In genomic region chr9:108654566-108655464, GRCm38 (mm10) we compare ENCODE assay signal across 19 mouse cellular contexts. TPM values are rescaled to one million over a fixed set of nuclear protein-coding genes. Genes with fewer than 3 reads are reported as not detected.
DNase-seq lines count a peak whose midpoint lies in the region; ATAC-seq and TF ChIP-seq lines count a peak whose summit lies in the region.
"Had no signal": no experiment of that assay in that cellular context is flagged by ENCODE, and none has a peak within 500 bp of the region (broad histone marks: within the 10 kb centered on the region; RNA-seq: fewer than 3 reads in every experiment).

No protein-coding gene starts in this region.

- peaks cover 6% of the 10 kb centered on the region for H3K4me1 ChIP-seq in liver, postnatal 0 days (ENCODE audit: insufficient read depth)
- peaks cover 23% of the 10 kb centered on the region for H3K4me1 ChIP-seq in G1E (ENCODE audit: insufficient read depth, low read depth, low read length)
- H3K4me1 ChIP-seq in liver, embryonic 14.5 days (replicated peaks; ENCODE audit: control insufficient read depth in 2 of 2, insufficient read depth in 2 of 2, low read length in 1 of 2) = peaks cover 11 to 12% of the 10 kb centered on the region in 2 experiments; a peak in 3 of 4 replicates
- peaks cover 4% of the 10 kb centered on the region; the same call in 1 of the 2 replicates for H3K4me1 ChIP-seq in kidney, adult 2 months (ENCODE audit: control insufficient read depth, insufficient read depth, low read length)

- no peak overlapping the region for H3K27ac ChIP-seq in liver, postnatal 0 days (ENCODE audit: low read depth)
- H3K27ac ChIP-seq in liver, embryonic 14.5 days = no peak overlapping the region
- no peak overlapping the region for H3K27ac ChIP-seq in kidney, adult 2 months (ENCODE audit: insufficient read depth, low read depth, low read length)
- H3K27ac ChIP-seq: hindbrain, postnatal 0 days; midbrain, embryonic 13.5 days; stomach, postnatal 0 days had no signal

- no peak for TF ChIP-seq POLR2A in kidney, adult 2 months (IDR thresholded peaks at IDR 0.05; ENCODE audit: low read depth, low read length)

- H3K9ac ChIP-seq in liver, postnatal 0 days (replicated peaks) = no peak overlapping the region
- no peak overlapping the region for H3K9ac ChIP-seq in liver, embryonic 14.5 days (replicated peaks)
- H3K9ac ChIP-seq: midbrain, embryonic 13.5 days had no signal

- TF ChIP-seq CTCF in liver, postnatal 0 days (IDR thresholded peaks at IDR 0.05; ENCODE audit: low read depth) = no peak
- TF ChIP-seq CTCF in G1E (IDR thresholded peaks at IDR 0.05; ENCODE audit: low read depth, low read length) = no peak
- TF ChIP-seq CTCF in liver, embryonic 14.5 days (IDR thresholded peaks at IDR 0.05; ENCODE audit: low read depth) = no peak
- TF ChIP-seq CTCF in kidney, adult 2 months (conservative IDR thresholded peaks at IDR 0.05; ENCODE audit: insufficient read depth, insufficient read length, low read depth, low read length) = no peak

- H3K4me3 ChIP-seq in liver, postnatal 0 days (ENCODE audit: low read depth, low read length) = no peak overlapping the region
- peak overlapping the region; percentile 33; the same call in 1 of the 2 replicates for H3K4me3 ChIP-seq in G1E (ENCODE audit: low read depth, low read length)
- no peak overlapping the region for H3K4me3 ChIP-seq in liver, embryonic 14.5 days (ENCODE audit: insufficient read depth in 1 of 2, low read depth in 2 of 2, low read length in 2 of 2)
- H3K4me3 ChIP-seq in kidney, adult 2 months (ENCODE audit: insufficient read depth, low read depth, low read length) = no peak overlapping the region
- H3K4me3 ChIP-seq: midbrain, embryonic 13.5 days had no signal

- H3K9me3 ChIP-seq in liver, postnatal 0 days (ENCODE audit: low read length) = no peaks in the 10 kb centered on the region
- no peaks in the 10 kb centered on the region for H3K9me3 ChIP-seq in G1E (replicated peaks)
- H3K9me3 ChIP-seq in liver, embryonic 14.5 days (ENCODE audit: control insufficient read depth, low read length) = no peaks in the 10 kb centered on the region
- H3K9me3 ChIP-seq: midbrain, embryonic 13.5 days had no signal

- H3K4me2 ChIP-seq in liver, postnatal 0 days (ENCODE audit: low read depth, low read length) = no peak overlapping the region
- H3K4me2 ChIP-seq in liver, embryonic 14.5 days (ENCODE audit: low read depth) = peak overlapping the region; percentile 2; the same call in 1 of the 2 replicates
- H3K4me2 ChIP-seq: midbrain, embryonic 13.5 days had no signal

- no peaks in the 10 kb centered on the region for H3K36me3 ChIP-seq in liver, postnatal 0 days (replicated peaks; ENCODE audit: insufficient read depth, low read length)
- H3K36me3 ChIP-seq in G1E (replicated peaks) = no peaks in the 10 kb centered on the region
- H3K36me3 ChIP-seq in liver, embryonic 14.5 days (replicated peaks; ENCODE audit: control insufficient read depth, insufficient read depth, low read depth) = no peaks in the 10 kb centered on the region
- no peaks in the 10 kb centered on the region for H3K36me3 ChIP-seq in kidney, adult 2 months (ENCODE audit: control insufficient read depth, insufficient read depth, low read length)
- H3K36me3 ChIP-seq: midbrain, embryonic 13.5 days had no signal

- no peak for ATAC-seq in liver, postnatal 0 days
- ATAC-seq in G1E (ENCODE audit: extremely low read depth, insufficient number of reproducible peaks, low FRiP score, poor library complexity, severe bottlenecking) = no peak
- ATAC-seq in liver, embryonic 14.5 days (ENCODE audit: insufficient read depth) = no peak
- ATAC-seq: CD4-positive, CD25-positive, alpha-beta regulatory T cell, adult 4 months; hindbrain, postnatal 0 days; midbrain, embryonic 13.5 days had no signal

- TF ChIP-seq EP300 in liver, postnatal 0 days (IDR thresholded peaks at IDR 0.05; ENCODE audit: low read depth) = no peak
- TF ChIP-seq EP300 in liver, embryonic 14.5 days (IDR thresholded peaks at IDR 0.05; ENCODE audit: low read depth) = no peak

- H3K27me3 ChIP-seq in liver, postnatal 0 days (ENCODE audit: insufficient read depth, low read length) = no peaks in the 10 kb centered on the region
- H3K27me3 ChIP-seq in G1E (ENCODE audit: insufficient read depth, low read length) = no peaks in the 10 kb centered on the region
- H3K27me3 ChIP-seq in liver, embryonic 14.5 days (ENCODE audit: control insufficient read depth, insufficient read depth, low read length) = no peaks in the 10 kb centered on the region
- H3K27me3 ChIP-seq in kidney, adult 2 months (replicated peaks; ENCODE audit: control insufficient read depth, insufficient read depth, low read length) = no peaks in the 10 kb centered on the region
- H3K27me3 ChIP-seq: midbrain, embryonic 13.5 days had no signal

- peak; percentile 7 for DNase-seq in liver
- DNase-seq in liver, postnatal 0 days = no peak
- peak; percentile 19 for DNase-seq in G1E (ENCODE audit: low spot score)
- peak; percentile 46 for DNase-seq in c-Kit-positive CD71-positive TER-119-positive erythroid progenitor cells, embryonic 14.5 days (ENCODE audit: low spot score)
- peak in 2 of 3 experiments; percentile 36 to 49 for DNase-seq in liver, embryonic 14.5 days (ENCODE audit: low read depth in 3 of 3, low spot score in 3 of 3)
- no peak for DNase-seq in cerebellum, postnatal 14 days
- DNase-seq in kidney, adult 2 months = no peak
- no peak for DNase-seq in right cerebral cortex, postnatal 14 days
- DNase-seq: cerebellum, adult 11-12 months; gastrocnemius, postnatal 14 days; heart, postnatal 10 days; kidney, adult 9 months; kidney, postnatal 4 days; right cerebral cortex, adult 18-20 months; thymus, postnatal 36 days had no signal

- 67% methylated on average over 10 of the region's 10 CpGs for WGBS in liver, postnatal 0 days (ENCODE audit: insufficient replicate concordance)
- 63% methylated on average over 10 of the region's 10 CpGs for WGBS in liver, embryonic 14.5 days (ENCODE audit: insufficient replicate concordance)
- 79% methylated on average over 10 of the region's 10 CpGs for WGBS in kidney, adult 2 months

RNA-seq across cellular contexts. Expression of gene Arih2, which starts 5.6 kb away (rescaled TPM):
- polyA plus RNA-seq in liver, postnatal 0 days (2015; fragmentation: Nextera tagmentation; extraction: Ambion mirVana) = 16.3 and 19.8 TPM in 2 replicates
- total RNA-seq in G1E (2014; fragmentation: Nextera tagmentation) (77.4 and 83.1 TPM in 2 replicates), G1E (2017) (86.9 and 91.4 TPM in 2 replicates)
- polyA plus RNA-seq in G1E (2012) = 146 and 153 TPM in 2 replicates
- 15.3 and 17.7 TPM in 2 replicates for polyA plus RNA-seq in liver, embryonic 14.5 days (2012; rRNA removed)
- 18.0 and 22.0 TPM in 2 replicates for polyA plus RNA-seq in liver, embryonic 14.5 days (2014; fragmentation: Nextera tagmentation; extraction: Ambion mirVana)
- polyA plus RNA-seq in kidney, adult 2 months (2012; rRNA removed) = 34.9 and 36.9 TPM in 2 replicates

RNA-seq across cellular contexts. Expression of gene Slc25a20, which starts 7.1 kb away (rescaled TPM):
- 104 and 114 TPM in 2 replicates for polyA plus RNA-seq in liver, postnatal 0 days (2015; fragmentation: Nextera tagmentation; extraction: Ambion mirVana)
- total RNA-seq in G1E (2014; fragmentation: Nextera tagmentation) (17.4 and 17.8 TPM in 2 replicates), G1E (2017) (30.3 TPM in 2 replicates)
- 5.5 and 7.7 TPM in 2 replicates for polyA plus RNA-seq in G1E (2012)
- 5.8 and 8.6 TPM in 2 replicates for polyA plus RNA-seq in liver, embryonic 14.5 days (2012; rRNA removed)
- polyA plus RNA-seq in liver, embryonic 14.5 days (2014; fragmentation: Nextera tagmentation; extraction: Ambion mirVana) = 12.3 and 14.0 TPM in 2 replicates
- 34.7 and 42.2 TPM in 2 replicates for polyA plus RNA-seq in kidney, adult 2 months (2012; rRNA removed)

RNA-seq across cellular contexts. Expression of gene Prkar2a, which starts 34.3 kb away (rescaled TPM):
- polyA plus RNA-seq in liver, postnatal 0 days (2015; fragmentation: Nextera tagmentation; extraction: Ambion mirVana) = 8.2 and 9.7 TPM in 2 replicates
- total RNA-seq in G1E (2014; fragmentation: Nextera tagmentation) = not detected in 2 replicates
- 0.29 and 0.38 TPM in 2 replicates for total RNA-seq in G1E (2017)
- 0.19 TPM in 1 of 2 replicates, not detected in the other for polyA plus RNA-seq in G1E (2012)
- polyA plus RNA-seq in liver, embryonic 14.5 days (2012; rRNA removed) = 5.0 and 6.4 TPM in 2 replicates
- 9.9 and 10.1 TPM in 2 replicates for polyA plus RNA-seq in liver, embryonic 14.5 days (2014; fragmentation: Nextera tagmentation; extraction: Ambion mirVana)
- 19.0 and 19.8 TPM in 2 replicates for polyA plus RNA-seq in kidney, adult 2 months (2012; rRNA removed)

RNA-seq across cellular contexts. Expression of gene P4htm, which starts 57.3 kb away (rescaled TPM):
- 0.40 and 0.41 TPM in 2 replicates for polyA plus RNA-seq in liver, postnatal 0 days (2015; fragmentation: Nextera tagmentation; extraction: Ambion mirVana)
- total RNA-seq in G1E (2014; fragmentation: Nextera tagmentation) (1.7 and 1.9 TPM in 2 replicates), G1E (2017) (2.0 and 2.6 TPM in 2 replicates)
- polyA plus RNA-seq in G1E (2012) = 5.4 and 5.7 TPM in 2 replicates
- 0.52 and 0.54 TPM in 2 replicates for polyA plus RNA-seq in liver, embryonic 14.5 days (2012; rRNA removed)
- polyA plus RNA-seq in liver, embryonic 14.5 days (2014; fragmentation: Nextera tagmentation; extraction: Ambion mirVana) = 0.25 and 0.67 TPM in 2 replicates
- 5.3 and 5.8 TPM in 2 replicates for polyA plus RNA-seq in kidney, adult 2 months (2012; rRNA removed)

Comparison
In these comparisons a context has a peak if more than half of its experiments do, and no peak if none do; other contexts are left out.
1. DNase-seq: peak in liver (single experiment), G1E (single experiment), c-Kit-positive CD71-positive TER-119-positive erythroid progenitor cells, embryonic 14.5 days (single experiment) and liver, embryonic 14.5 days (2 of 3); none in liver, postnatal 0 days (single experiment), cerebellum, postnatal 14 days (0 of 2), kidney, adult 2 months (single experiment) and right cerebral cortex, postnatal 14 days (single experiment).